Mouse (Mus musculus): ENCODE data around the gene Sptan1.
A peak's percentile ranks its signal among the peaks of the same experiment; 100 is the strongest.
"Not testable (repeated sequence)": the region's sequence is repeated elsewhere in the genome, so short reads cannot be mapped to it uniquely, and the experiment has no call there.

Gene Sptan1

DNA sequence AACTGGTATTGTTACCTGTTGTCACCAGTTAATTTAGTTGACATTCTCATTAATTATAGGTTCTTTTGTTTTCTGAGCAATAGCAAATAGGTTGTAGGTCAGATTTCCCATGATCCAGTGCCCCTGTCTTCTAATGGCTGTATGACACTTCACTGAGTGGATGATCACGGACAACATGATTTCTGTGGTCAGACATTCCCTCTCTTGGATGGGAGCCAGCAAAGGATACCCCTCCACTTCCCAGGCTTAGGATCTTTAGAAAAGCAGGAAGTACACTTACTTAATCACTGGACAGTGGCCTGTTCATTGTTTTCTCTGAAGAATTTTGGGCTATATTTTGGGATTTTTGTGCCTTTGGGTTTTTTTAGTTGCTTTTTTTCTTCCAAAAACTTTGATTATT, 43.7 kb downstream of the Sptan1 start:
- no peak for DNase-seq (ENCODE audit: low spot score)

DNA sequence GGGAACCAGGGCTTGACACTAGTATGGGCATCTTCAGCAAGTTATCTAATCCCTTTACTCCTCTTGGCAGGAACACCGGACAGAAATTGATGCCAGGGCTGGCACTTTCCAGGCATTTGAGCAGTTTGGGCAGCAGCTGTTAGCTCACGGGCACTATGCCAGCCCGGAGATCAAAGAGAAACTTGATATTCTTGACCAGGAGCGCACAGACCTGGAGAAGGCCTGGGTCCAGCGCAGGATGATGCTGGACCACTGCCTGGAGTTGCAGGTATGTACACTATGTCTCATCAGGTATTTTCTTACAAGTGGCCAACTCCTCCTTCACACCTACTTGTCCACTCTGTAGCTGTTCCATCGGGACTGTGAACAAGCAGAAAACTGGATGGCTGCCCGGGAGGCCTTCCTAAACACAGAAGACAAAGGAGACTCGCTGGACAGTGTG, 45.5 kb downstream of the Sptan1 start:
- DNase-seq (ENCODE audit: low spot score), result no peak

DNA sequence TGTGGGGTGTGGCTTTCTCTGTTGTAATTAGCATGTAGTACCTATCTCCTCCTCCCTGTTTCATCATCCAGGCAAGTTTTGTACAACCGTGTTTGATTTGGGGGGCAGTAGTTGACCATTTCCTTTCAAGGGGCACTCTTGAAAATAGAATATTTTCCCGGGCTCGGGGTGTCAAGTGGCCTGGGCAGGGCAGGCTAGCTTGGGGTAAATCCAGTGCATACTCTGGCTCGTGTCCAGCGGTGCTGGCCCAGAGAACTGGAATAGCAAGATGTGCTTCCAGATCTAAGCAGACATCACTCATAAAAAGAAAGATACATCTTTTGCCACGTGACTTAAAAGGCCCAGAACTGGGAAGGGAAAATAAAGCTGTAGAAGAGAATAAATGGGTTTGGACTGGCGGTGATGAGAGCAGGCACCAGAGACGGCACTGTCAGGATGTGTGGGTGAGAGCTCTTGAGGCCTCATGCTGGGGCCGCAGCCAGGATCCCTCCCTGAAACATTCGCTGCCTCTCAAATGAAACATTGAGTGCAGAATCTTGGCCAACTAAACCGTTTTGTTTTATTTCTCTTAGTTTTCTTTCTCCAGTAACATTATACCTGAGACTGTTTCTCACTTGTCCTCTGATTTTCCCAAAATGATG, 49.1 kb downstream of the Sptan1 start:
- no peak for DNase-seq (ENCODE audit: low spot score)

DNA sequence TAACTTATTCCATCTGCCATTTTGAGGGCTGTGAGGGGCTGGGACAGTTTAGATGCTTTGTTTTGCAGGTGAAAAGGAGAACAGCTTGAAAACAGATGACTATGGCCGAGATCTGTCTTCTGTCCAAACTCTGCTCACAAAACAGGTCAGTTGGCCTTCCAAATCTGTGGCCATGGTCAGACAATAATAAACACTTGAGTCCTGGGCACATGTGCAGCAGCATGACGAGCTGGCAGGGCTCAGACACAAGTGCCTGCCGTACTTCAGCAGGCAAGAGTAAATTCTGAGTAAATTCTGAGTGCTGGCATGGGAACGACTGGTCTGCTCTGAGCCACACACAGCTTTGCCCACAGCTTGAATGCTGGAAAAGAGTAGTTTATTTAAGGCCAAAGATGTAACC, 60.1 kb downstream of the Sptan1 start:
- no peak for DNase-seq (ENCODE audit: low spot score)

GRCm38 (mm10) chr2:30026997-30027396, 61.6 kb downstream of the Sptan1 start:
- DNase-seq (ENCODE audit: low spot score), result no peak

DNA sequence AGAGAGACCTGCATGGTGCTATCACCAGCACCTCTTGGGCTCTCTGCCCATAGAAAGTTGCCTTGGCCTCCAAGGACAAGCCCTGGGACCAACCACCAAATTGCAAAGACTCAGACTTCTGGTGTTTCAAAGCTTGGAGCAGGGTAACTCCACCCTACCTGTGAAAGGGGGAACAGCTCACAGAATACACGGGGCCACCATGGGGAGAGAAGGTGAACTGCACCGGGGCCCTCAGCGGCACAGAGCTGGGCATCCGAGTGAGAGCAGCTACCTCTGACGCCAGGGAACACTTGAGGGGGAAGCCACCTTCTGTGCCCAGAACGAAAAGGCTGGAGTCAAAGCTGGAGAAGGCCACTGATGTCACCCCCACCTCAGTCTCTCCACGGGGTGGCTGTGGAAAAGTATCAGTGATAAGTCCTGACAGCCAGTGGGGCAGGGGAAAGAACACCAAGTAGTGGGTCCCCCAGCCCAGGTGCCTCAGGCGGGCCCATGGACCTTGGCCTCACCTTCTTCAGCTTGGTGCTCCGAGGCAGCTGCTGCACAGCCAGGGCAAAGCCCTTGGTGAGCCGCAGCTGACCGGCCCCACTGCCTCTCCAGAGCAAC, 67.0 kb downstream of the Sptan1 start:
- DNase-seq (ENCODE audit: low spot score), result no peak

GRCm38 (mm10) chr2:30032957-30033356, 67.6 kb downstream of the Sptan1 start:
- no peak for DNase-seq (ENCODE audit: low spot score)

DNA sequence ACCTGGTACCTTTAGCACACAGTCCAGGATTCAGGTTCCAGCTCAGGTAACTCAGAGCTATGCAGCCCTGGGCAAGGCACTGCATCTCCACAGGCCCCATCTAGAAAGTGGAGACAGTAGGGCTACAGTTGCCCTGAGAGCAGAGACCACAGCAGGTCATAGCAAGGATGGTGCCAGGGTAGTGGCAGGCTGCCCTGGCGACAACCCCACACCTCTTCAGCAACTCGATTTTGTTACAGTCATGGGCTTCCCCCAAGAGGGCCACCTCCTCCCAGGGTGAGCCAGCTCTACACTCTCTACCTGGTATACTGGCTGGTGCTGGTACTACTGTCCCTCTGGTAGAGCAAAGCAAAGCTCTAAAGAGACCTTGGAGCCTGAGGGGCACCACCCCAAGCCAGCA, 72.4 kb downstream of the Sptan1 start:
- no peak for DNase-seq (ENCODE audit: low spot score)

DNA sequence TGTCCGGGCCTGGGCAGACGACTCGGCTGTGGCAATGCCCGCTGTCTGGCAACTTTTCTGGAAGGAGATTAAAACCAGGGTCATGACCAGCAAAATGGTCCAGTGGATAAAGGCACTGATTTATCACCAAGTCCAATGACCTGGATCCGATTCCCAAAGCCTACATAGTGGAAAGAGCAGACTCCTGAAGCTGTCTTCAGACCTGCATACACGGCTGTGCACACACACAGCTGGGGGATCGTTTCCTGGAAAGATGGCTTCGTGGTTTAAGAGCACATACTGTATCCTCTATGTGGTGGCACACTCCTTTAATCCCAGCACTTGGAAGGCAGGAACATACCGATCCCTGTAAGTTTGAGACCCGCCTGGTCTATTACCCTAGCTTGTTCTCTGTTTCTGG, 73.0 kb downstream of the Sptan1 start:
- no peak for DNase-seq (ENCODE audit: low spot score)

DNA sequence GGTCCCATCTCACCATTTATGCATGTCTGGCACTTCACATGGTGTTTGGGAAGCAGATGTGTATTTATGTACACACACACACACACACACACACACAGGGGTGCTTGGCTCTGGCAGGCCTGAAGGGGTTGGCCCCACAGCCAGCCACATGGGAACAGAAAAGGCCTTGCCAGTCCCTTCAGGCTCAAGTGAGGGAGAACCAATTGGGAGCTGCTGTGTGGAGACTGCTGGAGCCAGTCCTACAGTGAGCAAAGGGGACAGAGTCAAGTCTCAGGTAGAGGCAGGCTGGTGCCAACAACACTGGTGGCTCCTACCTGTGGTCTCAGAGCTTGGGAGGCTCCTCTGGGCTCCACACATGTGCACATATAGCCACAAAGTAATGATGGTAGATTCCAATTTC, 74.3 kb downstream of the Sptan1 start:
- no peak for DNase-seq (ENCODE audit: low spot score)

DNA sequence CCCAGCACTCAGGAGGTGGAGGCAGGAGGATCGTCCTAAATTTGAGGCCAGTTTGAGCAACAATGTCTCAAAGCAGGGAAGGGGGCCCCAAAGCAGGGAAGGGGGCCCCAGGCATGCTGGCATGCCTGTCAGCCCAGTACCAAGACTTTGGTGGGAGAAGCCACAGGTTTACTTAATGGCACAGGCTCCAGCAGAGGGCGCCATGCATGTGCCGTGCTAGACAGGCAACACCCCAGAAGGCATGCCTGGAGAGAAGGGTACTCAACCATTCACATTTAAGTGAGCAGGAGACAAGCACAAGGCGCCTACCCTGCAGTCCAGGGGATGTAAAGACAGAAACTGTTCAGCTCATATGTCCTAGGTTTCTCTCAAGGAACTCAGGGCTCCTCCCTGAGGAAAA, 77.1 kb downstream of the Sptan1 start:
- DNase-seq (ENCODE audit: low spot score), result peak; percentile 60

DNA sequence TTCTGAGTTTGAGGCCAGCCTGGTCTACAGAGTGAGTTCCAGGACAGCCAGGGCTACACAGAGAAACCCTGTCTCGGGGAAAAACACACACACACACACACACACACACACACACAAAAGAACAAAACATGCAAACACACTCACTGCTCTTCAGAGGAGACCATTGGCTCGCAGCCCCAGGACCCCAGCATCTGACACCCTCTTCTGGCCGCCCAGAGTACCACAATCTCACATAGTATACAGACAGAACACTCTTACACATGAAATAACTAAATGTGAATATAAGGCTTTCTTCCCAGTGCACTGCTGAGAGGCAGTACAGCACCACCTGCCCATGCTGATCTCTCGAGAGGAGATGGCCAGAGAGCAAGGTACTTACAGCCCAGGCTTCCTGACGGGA, 79.2 kb downstream of the Sptan1 start:
- no peak for DNase-seq (ENCODE audit: low spot score)

DNA sequence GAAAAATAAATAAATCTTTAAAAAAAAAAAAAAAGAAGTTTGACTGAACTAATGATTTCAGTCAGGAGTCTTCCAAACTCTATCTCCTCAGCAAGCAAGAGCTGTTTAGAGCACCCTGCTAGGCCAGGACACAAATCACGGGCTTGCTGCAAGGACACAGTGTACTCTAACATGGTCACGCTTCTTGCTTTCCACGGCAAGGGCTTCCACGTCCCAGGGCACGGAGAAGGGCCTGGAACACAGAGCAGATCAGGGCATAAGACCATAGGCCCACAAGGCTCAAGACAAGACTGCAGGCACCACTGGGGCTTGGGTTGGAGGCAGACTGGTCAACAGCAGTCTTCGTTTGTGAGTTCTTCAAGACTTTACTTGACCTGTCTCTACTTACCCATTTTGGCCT, 81.8 kb downstream of the Sptan1 start:
- DNase-seq (ENCODE audit: low spot score), result no peak

- no peak for DNase-seq (ENCODE audit: low spot score)
These were observed 82.7 kb downstream of the Sptan1 start for GRCm38 (mm10) chr2:30048101-30048501.

- peak; percentile 96 for DNase-seq (ENCODE audit: low spot score)
These were observed 83.5 kb downstream of the Sptan1 start, which contains the start of gene Wdr34 for GRCm38 (mm10) chr2:30048699-30049388. Wdr34 (minus strand) TSS chr2:30048881.

GRCm38 (mm10) chr2:30049831-30050230, 84.5 kb downstream of the Sptan1 start:
- DNase-seq (ENCODE audit: low spot score), result no peak

DNA sequence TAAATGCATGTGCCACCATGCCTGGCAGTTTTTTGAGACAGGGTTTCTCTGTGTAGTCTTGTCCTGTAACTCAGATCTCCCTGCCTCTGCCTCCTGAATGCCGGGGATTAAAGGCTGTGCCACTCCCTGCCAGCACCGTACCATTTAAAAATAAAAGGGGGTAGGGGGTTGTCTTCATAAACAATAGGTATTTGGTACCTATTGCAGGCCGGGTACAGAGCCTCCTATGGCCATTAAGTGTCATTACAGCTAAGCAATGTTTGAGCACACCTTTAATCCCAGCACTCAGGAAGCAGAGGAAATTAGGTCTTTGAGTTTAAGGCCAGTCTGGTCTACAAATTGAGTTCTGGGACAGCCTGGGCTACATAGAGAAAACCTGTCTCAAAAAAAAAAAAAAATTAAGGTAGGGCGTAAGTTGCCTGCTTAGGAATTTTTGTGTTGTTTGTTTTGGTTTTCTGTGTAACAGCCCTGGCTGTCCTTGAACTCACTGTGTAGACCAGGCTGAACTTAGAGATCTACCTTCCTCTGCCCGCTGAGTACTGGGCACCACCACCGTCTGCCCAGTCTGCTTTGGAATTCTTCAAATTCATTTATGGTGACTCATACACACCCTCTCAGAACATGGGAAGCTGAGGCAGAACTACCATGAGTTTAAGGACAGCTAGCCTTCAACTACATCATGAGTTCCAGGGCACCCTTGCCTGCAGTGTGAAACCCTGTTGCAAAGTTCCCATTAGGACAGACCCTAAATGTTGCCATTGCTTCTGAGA, 86.8 kb downstream of the Sptan1 start:
- no peak for DNase-seq (ENCODE audit: low spot score)

- DNase-seq (ENCODE audit: low spot score), result not testable (repeated sequence)
These were observed 90.0 kb downstream of the Sptan1 start for GRCm38 (mm10) chr2:30055310-30055709.

DNA sequence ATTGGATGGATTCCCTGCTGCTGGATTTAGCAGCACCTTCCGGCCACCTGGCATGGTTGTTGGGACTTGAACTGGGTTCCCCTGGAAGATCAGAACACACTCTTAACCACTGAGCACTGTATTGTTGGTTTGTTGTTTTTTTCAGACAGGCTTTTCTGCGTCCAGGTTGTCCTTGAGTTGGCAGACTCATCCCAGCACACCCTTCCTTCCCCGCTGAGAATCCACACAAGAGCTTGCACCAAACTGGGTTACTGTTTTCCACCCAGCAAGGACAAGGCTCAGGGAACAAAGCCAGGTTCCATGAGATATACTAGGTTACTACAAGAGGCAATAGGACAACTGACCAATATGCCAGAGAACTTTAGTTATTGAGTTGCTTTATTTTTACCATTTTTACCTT, 91.4 kb downstream of the Sptan1 start:
- DNase-seq (ENCODE audit: low spot score), result no peak

DNA sequence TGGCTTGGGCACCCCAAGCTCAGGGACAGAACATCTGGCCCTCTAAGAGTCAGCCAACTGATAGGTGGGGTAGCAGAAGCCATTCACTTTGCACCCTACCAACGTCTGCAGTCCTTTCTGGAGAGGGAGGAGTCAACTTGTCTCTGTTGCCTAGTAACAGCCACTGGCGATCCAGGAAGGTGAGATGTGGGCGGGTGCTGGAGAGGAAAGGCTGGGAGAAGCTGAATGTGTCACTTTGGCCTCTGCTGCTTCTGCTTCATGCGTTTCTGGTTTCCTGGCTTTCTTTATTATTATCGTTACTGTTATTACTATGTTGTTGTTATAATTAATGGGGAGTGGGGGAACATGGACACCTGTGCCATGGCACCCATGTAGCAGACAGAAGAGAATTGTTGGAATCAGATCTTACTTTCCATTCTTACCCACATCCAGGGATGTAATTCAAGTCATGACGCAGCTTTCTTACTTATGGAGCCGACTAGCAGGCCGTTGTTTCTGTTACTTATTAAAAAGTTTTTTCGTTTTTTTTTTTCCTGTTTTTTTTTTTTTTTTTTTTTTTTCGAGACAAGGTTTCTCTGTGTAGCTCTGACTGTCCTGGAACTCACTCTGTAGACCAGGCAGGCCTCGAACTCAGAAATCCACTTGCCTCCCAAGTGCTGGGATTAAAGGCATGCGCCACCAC, 92.0 kb downstream of the Sptan1 start, which contains the start of gene Set:
Gene Set (plus strand): TSS at position 156 of the 682 bp plus-strand sequence.
- DNase-seq (ENCODE audit: low spot score), result no peak

DNA sequence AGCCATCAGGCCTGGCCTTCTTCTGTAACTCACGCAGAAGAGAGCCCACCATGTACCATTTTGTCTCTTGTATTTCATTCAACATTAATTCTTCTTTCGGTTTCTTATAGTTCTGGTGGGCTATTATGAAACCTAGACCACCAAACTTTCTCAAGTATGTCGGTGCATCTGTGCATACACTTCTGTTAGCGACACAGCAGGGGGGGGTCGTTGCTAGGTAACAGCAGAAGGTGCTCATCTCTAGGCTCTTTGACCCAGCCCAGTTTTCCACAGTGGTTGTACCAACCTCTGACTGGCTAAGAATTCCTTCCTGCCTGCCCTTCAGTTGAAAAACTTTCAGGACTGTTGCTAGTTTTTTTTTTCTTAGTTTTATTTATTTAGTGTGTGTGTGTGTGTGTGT, 93.1 kb downstream of the Sptan1 start:
- DNase-seq (ENCODE audit: low spot score), result no peak

All from spleen, adult 12 weeks (tissue).